Mouse (Mus musculus) ES-Bruce4 (cell line): Measurements from ENCODE around the gene Olfr766-ps1.

ENCODE experiments used
- CTCF ChIP-seq: IDR thresholded peaks from one replicate; pipeline ENCODE4 v1.8.1; 2011; ENCODE audit warnings: low read depth, low read length
- POLR2A ChIP-seq: IDR thresholded peaks from one replicate; pipeline ENCODE4 v1.8.1; 2011; ENCODE audit warnings: low read length; ENCODE audit not compliant: insufficient read depth

DNA sequence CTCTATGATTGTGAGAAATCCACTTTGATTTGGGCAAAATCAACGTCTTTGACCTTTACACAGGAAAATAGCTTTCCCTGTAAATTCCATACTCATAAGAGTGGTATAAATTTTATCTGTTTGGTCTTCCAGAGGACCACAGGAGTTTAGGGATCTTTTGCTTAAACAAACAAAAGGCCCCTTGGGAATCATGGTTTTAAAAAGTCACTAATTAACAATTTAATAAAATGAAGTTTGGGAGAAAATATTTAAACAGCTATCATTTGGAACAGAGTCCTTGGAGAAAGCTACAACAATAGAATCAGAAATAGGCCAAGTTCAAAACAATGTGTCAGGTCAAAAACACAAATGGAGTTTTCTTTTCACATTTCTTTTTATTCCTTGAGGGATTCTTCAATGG, 30.5 kb upstream of the Olfr766-ps1 start, which contains the start of gene Olfr768:
- no peak for TF ChIP-seq CTCF
- no peak for TF ChIP-seq POLR2A
